Mouse (Mus musculus): ENCODE data around the gene Lsm14a. TPM values are rescaled to one million over a fixed set of nuclear protein-coding genes. Genes with fewer than 3 reads are reported as not detected.

The Lsm14a gene
- polyA plus RNA-seq, 1 experiment = 48.1 TPM

- 80% methylated on average over 3 of the region's 3 CpGs for WGBS
- Histone ChIP-seq H3K27me3 (replicated peaks; ENCODE audit: control insufficient read depth, insufficient read depth, low read length) (no peaks in the 10 kb centered on the region), H3K4me1 (ENCODE audit: control insufficient read depth, insufficient read depth, low read length) (peaks cover 17% of the 10 kb centered on the region), H3K27ac (ENCODE audit: insufficient read depth, low read depth, low read length) (no peak overlapping the region), H3K4me3 (ENCODE audit: insufficient read depth, low read depth, low read length) (no peak overlapping the region), H3K36me3 (ENCODE audit: control insufficient read depth, insufficient read depth, low read length) (no peaks in the 10 kb centered on the region)
- TF ChIP-seq POLR2A (IDR thresholded peaks at IDR 0.05; ENCODE audit: low read depth, low read length) (no peak), CTCF (conservative IDR thresholded peaks at IDR 0.05; ENCODE audit: insufficient read depth, insufficient read length, low read depth, low read length) (no peak)
- DNase-seq = no peak
Observed at GRCm38 (mm10) chr7:34380311-34380710, 12.8 kb downstream of the Lsm14a start.

- H3K27me3 ChIP-seq (replicated peaks; ENCODE audit: control insufficient read depth, insufficient read depth, low read length) = no peaks in the 10 kb centered on the region
- TF ChIP-seq POLR2A (IDR thresholded peaks at IDR 0.05; ENCODE audit: low read depth, low read length) (no peak), CTCF (conservative IDR thresholded peaks at IDR 0.05; ENCODE audit: insufficient read depth, insufficient read length, low read depth, low read length) (no peak)
- H3K4me1 ChIP-seq (ENCODE audit: control insufficient read depth, insufficient read depth, low read length) = peaks cover 2% of the 10 kb centered on the region; the same call in 1 of the 2 replicates
- WGBS = 79% methylated on average over 1 of the region's 1 CpGs
- H3K36me3 ChIP-seq (ENCODE audit: control insufficient read depth, insufficient read depth, low read length) = peaks cover 6% of the 10 kb centered on the region
- no peak overlapping the region for H3K27ac ChIP-seq (ENCODE audit: insufficient read depth, low read depth, low read length)
- H3K4me3 ChIP-seq (ENCODE audit: insufficient read depth, low read depth, low read length) = no peak overlapping the region
- no peak for DNase-seq
Observed at GRCm38 (mm10) chr7:34373906-34374305, 19.2 kb downstream of the Lsm14a start.

- no peaks in the 10 kb centered on the region for H3K27me3 ChIP-seq (replicated peaks; ENCODE audit: control insufficient read depth, insufficient read depth, low read length)
- no peaks in the 10 kb centered on the region for H3K4me1 ChIP-seq (ENCODE audit: control insufficient read depth, insufficient read depth, low read length)
- peaks cover 6% of the 10 kb centered on the region for H3K36me3 ChIP-seq (ENCODE audit: control insufficient read depth, insufficient read depth, low read length)
- no peak overlapping the region for H3K4me3 ChIP-seq (ENCODE audit: insufficient read depth, low read depth, low read length)
- no peak overlapping the region for H3K27ac ChIP-seq (ENCODE audit: insufficient read depth, low read depth, low read length)
- DNase-seq = peak; percentile 23
- WGBS = 91% methylated on average over 4 of the region's 4 CpGs
- no peak for TF ChIP-seq POLR2A (IDR thresholded peaks at IDR 0.05; ENCODE audit: low read depth, low read length)
- TF ChIP-seq CTCF (conservative IDR thresholded peaks at IDR 0.05; ENCODE audit: insufficient read depth, insufficient read length, low read depth, low read length) = 0 out of 2 replicates have a peak, but pooled peaks have one; percentile 19
Observed at GRCm38 (mm10) chr7:34355629-34356028, 37.5 kb downstream of the Lsm14a start.

GRCm38 (mm10) chr7:34351997-34352396 lies 41.1 kb downstream of the Lsm14a start:
- Histone ChIP-seq H3K27ac (ENCODE audit: insufficient read depth, low read depth, low read length) (no peak overlapping the region), H3K27me3 (replicated peaks; ENCODE audit: control insufficient read depth, insufficient read depth, low read length) (no peaks in the 10 kb centered on the region), H3K4me3 (ENCODE audit: insufficient read depth, low read depth, low read length) (no peak overlapping the region), H3K36me3 (ENCODE audit: control insufficient read depth, insufficient read depth, low read length) (peaks cover 14% of the 10 kb centered on the region), H3K4me1 (ENCODE audit: control insufficient read depth, insufficient read depth, low read length) (no peaks in the 10 kb centered on the region)
- 79% methylated on average over 1 of the region's 1 CpGs for WGBS
- DNase-seq = peak; percentile 33
- no peak for TF ChIP-seq POLR2A (IDR thresholded peaks at IDR 0.05; ENCODE audit: low read depth, low read length)
- peak; percentile 43 for TF ChIP-seq CTCF (conservative IDR thresholded peaks at IDR 0.05; ENCODE audit: insufficient read depth, insufficient read length, low read depth, low read length)

- H3K4me3 ChIP-seq (ENCODE audit: insufficient read depth, low read depth, low read length) = no peak overlapping the region
- TF ChIP-seq CTCF (conservative IDR thresholded peaks at IDR 0.05; ENCODE audit: insufficient read depth, insufficient read length, low read depth, low read length) (no peak), POLR2A (IDR thresholded peaks at IDR 0.05; ENCODE audit: low read depth, low read length) (no peak)
- DNase-seq = no peak
- WGBS = 95% methylated on average over 5 of the region's 5 CpGs
- peaks cover 16% of the 10 kb centered on the region for H3K36me3 ChIP-seq (ENCODE audit: control insufficient read depth, insufficient read depth, low read length)
- H3K27me3 ChIP-seq (replicated peaks; ENCODE audit: control insufficient read depth, insufficient read depth, low read length) = no peaks in the 10 kb centered on the region
- no peaks in the 10 kb centered on the region for H3K4me1 ChIP-seq (ENCODE audit: control insufficient read depth, insufficient read depth, low read length)
- no peak overlapping the region for H3K27ac ChIP-seq (ENCODE audit: insufficient read depth, low read depth, low read length)
Observed at GRCm38 (mm10) chr7:34350166-34350565, 42.9 kb downstream of the Lsm14a start.

GRCm38 (mm10) chr7:34348011-34348410 lies 45.1 kb downstream of the Lsm14a start:
- Histone ChIP-seq H3K27ac (ENCODE audit: insufficient read depth, low read depth, low read length) (no peak overlapping the region), H3K27me3 (replicated peaks; ENCODE audit: control insufficient read depth, insufficient read depth, low read length) (no peaks in the 10 kb centered on the region), H3K36me3 (ENCODE audit: control insufficient read depth, insufficient read depth, low read length) (peaks cover 19% of the 10 kb centered on the region), H3K4me3 (ENCODE audit: insufficient read depth, low read depth, low read length) (no peak overlapping the region), H3K4me1 (ENCODE audit: control insufficient read depth, insufficient read depth, low read length) (no peaks in the 10 kb centered on the region)
- TF ChIP-seq CTCF (conservative IDR thresholded peaks at IDR 0.05; ENCODE audit: insufficient read depth, insufficient read length, low read depth, low read length) = no peak
- TF ChIP-seq POLR2A (IDR thresholded peaks at IDR 0.05; ENCODE audit: low read depth, low read length) = no peak
- no peak for DNase-seq
- WGBS = 83% methylated on average over 1 of the region's 1 CpGs

- no peak for DNase-seq
- TF ChIP-seq CTCF (conservative IDR thresholded peaks at IDR 0.05; ENCODE audit: insufficient read depth, insufficient read length, low read depth, low read length) (no peak), POLR2A (IDR thresholded peaks at IDR 0.05; ENCODE audit: low read depth, low read length) (no peak)
- WGBS = 93% methylated on average over 3 of the region's 3 CpGs
- no peak overlapping the region for H3K4me3 ChIP-seq (ENCODE audit: insufficient read depth, low read depth, low read length)
- no peak overlapping the region for H3K27ac ChIP-seq (ENCODE audit: insufficient read depth, low read depth, low read length)
- H3K27me3 ChIP-seq (replicated peaks; ENCODE audit: control insufficient read depth, insufficient read depth, low read length) = no peaks in the 10 kb centered on the region
- H3K4me1 ChIP-seq (ENCODE audit: control insufficient read depth, insufficient read depth, low read length) = no peaks in the 10 kb centered on the region
- peaks cover 19% of the 10 kb centered on the region for H3K36me3 ChIP-seq (ENCODE audit: control insufficient read depth, insufficient read depth, low read length)
Observed at GRCm38 (mm10) chr7:34347041-34347440, 46.1 kb downstream of the Lsm14a start.
